Mouse (Mus musculus) embryonic fibroblast, embryonic 13.5 days (primary cell): Measurements from ENCODE around the gene Abcg4.

Experiments
- CTCF ChIP-seq: IDR thresholded peaks from 2 replicates; pipeline ENCODE4 v1.5.1; 2011; ENCODE audit warnings: mild to moderate bottlenecking, control low read depth, low read length, moderate library complexity, borderline replicate concordance; ENCODE audit not compliant: insufficient read depth
- POLR2A ChIP-seq: IDR thresholded peaks from 2 replicates; pipeline ENCODE4 v1.6.1; 2011; ENCODE audit warnings: low read depth, mild to moderate bottlenecking, control low read depth, low read length, moderate library complexity

- TF ChIP-seq CTCF (no peak), POLR2A (no peak; the same call in none of the 2 replicates)
These were observed 49.2 kb upstream of the Abcg4 start for GRCm38 (mm10) chr9:44337436-44338169.
